Mouse (Mus musculus): ENCODE data around the gene Ovol2.

Gene Ovol2

DNA sequence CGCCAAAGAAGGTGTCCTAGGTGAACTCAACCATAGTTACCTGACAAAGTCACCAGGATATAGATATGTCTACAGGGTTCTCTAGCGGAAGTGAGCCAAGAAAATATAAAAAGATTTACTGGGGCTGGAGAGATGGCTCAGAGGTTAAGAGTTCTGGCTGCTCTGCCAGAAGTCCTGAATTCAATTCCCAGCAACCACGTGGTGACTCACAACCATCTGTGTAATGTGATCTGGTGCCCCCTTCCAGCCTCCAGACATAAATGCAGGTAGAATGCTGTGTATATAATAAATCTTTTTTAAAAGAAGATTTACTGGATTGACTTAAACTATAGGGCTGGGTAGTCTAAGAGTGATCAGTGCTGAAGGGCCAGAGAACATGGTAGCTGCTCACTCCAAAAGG, 50.5 kb downstream of the Ovol2 start:
- ChIA-PET CTCF (interaction anchor here in 1 of 4 experiments (0.8 to 1.0 kb wide), 2 partner anchors 51 to 302 kb away, joined by 3 to 4 read pairs; partner anchors contain the start of gene Ovol2), POLR2A (interaction anchor here (0.5 to 17.0 kb wide), 24 partner anchors 8 to 451 kb away, joined by 3 to 559 read pairs (median 4); partner anchors contain the start of genes Snx5 (in 3 of the 4), Mgme1 (in 2 of the 4), Dstn (in 1 of the 4) and Rrbp1 (in 1 of the 4))

DNA sequence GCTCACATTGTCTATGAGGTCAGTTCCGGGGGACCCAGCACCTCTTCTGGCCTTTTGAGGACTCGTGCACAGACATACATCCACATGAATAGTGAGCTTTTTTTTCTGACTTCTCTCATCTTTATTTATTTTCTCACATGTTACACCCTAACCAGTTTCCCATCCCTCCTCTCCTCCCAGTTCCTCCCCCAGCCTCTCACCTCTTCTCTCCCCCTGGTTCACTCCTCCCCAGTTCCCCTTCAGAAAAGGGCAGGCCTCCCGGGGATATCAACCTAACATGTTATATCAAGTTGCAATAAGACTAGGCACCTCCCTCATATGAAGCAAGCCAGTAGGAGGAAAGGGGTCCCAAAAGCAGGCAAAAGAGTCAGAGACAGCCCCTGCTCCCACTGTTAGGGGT, 51.4 kb downstream of the Ovol2 start:
- ChIA-PET POLR2A (interaction anchor here in 3 of 4 experiments (0.8 to 17.0 kb wide), 16 partner anchors 8 to 365 kb away, joined by 3 to 559 read pairs (median 6); partner anchors contain the start of genes Snx5 (in 3 of the 3), Mgme1 (in 2 of the 3), Rrbp1 (in 2 of the 3) and Dstn (in 1 of the 3)), CTCF (no interaction called here)

- POLR2A ChIA-PET = interaction anchor here in 2 of 4 experiments (0.7 to 17.0 kb wide), 13 partner anchors 9 to 364 kb away, joined by 3 to 559 read pairs (median 7); partner anchors contain the start of genes Mgme1 (in 2 of the 2), Snx5 (in 2 of the 2), Dstn (in 1 of the 2) and Rrbp1 (in 1 of the 2)
- CTCF ChIA-PET = interaction anchor here in 1 of 4 experiments (0.8 kb wide), 1 partner anchor 10 kb away, joined by 6 read pairs; no protein-coding TSS in a partner anchor
These were observed 52.2 kb downstream of the Ovol2 start for GRCm38 (mm10) chr2:144279742-144280141.

GRCm38 (mm10) chr2:144276885-144277284, 55.1 kb downstream of the Ovol2 start:
- CTCF ChIA-PET = no interaction called here
- POLR2A ChIA-PET = interaction anchor here in 3 of 4 experiments (0.7 to 17.0 kb wide), 6 partner anchors 8 to 1577 kb away, joined by 3 to 559 read pairs (median 62); partner anchors contain the start of genes Mgme1 (in 1 of the 3) and Snx5 (in 1 of the 3)

- POLR2A ChIA-PET = interaction anchor here in 2 of 4 experiments (0.7 to 17.0 kb wide), 11 partner anchors 6 to 287 kb away, joined by 3 to 559 read pairs (median 5); partner anchors contain the start of genes Mgme1 (in 1 of the 2), Rrbp1 (in 1 of the 2) and Snx5 (in 1 of the 2)
- CTCF ChIA-PET = interaction anchor here in 1 of 4 experiments (0.6 kb wide), 1 partner anchor 15 kb away, joined by 7 read pairs; no protein-coding TSS in a partner anchor
These were observed 57.2 kb downstream of the Ovol2 start for GRCm38 (mm10) chr2:144274741-144275140.

DNA sequence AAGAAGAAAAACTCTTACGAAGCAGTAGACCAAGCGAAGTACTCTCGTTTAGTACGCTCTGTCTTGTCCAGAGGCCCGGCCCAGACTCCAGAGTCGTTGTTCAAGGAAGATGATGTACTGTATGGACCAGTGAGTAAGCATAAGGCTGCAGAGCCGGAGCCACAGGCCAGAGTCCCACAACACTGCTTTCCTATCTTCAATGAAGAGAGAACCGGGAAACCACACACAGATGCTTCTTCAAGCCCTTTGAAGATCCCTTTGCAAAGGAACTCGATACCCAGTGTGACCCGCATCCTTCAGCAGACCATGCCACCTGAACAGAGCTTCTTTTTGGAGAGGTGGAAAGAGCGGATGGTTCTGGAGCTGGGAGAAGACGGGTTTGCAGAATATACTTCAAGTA, 59.9 kb downstream of the Ovol2 start:
- POLR2A ChIA-PET = interaction anchor here in 3 of 4 experiments (0.5 to 17.0 kb wide), 15 partner anchors 8 to 1997 kb away, joined by 3 to 559 read pairs (median 4); partner anchors contain the start of genes Dstn (in 1 of the 3) and Rrbp1 (in 1 of the 3)
- CTCF ChIA-PET = no interaction called here

DNA sequence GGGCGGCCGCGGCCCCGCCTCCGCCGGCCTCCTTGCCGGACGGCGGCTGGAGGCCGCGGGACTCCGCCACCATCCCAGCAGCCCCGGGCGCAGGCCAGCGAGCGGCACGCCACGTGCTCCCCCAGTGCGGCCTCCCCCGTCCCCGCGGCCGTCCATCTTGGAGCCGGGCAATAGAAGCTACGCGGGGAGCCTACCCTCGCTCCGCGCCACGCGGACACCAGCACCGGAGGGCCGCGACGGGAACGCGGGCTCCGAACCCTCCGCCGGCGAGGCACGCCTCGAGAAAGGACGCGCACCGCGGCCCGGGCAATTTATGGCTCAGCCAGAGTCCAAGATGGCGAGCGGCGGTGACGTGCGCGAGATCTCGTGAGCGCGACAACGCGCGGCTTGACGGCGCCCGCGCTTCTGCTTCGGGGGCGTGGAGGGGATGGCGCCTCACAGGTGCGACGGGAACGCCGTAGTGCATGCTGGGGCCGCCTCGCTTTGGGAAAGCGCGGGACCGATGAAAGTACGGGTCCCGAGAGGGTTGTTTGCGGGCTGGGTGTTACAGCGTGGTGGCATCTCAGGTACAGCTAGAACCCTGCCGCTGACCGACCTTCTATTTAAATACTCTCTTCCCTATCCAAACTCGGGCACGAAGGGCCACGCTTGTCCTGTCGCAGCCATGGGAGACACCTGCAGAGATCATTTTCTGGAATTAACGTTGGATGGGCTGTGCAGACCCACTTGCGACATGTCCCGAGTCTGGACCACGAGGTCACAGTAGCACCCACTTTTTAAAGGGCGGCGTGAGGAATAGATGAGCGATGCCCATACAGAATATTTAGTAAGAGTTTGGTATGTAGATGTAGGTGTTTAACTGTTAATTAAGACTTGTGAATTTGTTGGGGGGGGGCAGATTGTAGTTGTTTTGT, 61.2 kb downstream of the Ovol2 start, which contains the start of the genes Mgme1 and Snx5:
Gene Mgme1 (plus strand): TSS at position 157 of the 914 bp plus-strand sequence.
Gene Snx5 (minus strand): TSS at position 400 of the 914 bp plus-strand sequence.
- ChIA-PET CTCF (no interaction called here), POLR2A (interaction anchor here (0.7 to 17.0 kb wide), 38 partner anchors 7 to 403 kb away, joined by 3 to 559 read pairs (median 6); partner anchors contain the start of genes Rrbp1 (in 2 of the 4), Dstn (in 1 of the 4) and Ovol2 (in 1 of the 4))

GRCm38 (mm10) chr2:144269679-144270475, 62.1 kb downstream of the Ovol2 start:
- CTCF ChIA-PET = no interaction called here
- POLR2A ChIA-PET = interaction anchor here (0.5 to 17.0 kb wide), 47 partner anchors 8 to 354 kb away, joined by 3 to 559 read pairs (median 5); partner anchors contain the start of genes Kat14 (in 2 of the 4), Pet117 (in 2 of the 4), Dstn (in 1 of the 4) and Rbbp9 (in 1 of the 4)

GRCm38 (mm10) chr2:144269306-144269650, 62.7 kb downstream of the Ovol2 start:
- ChIA-PET CTCF (no interaction called here), POLR2A (interaction anchor here (0.5 to 17.0 kb wide), 46 partner anchors 9 to 587 kb away, joined by 3 to 559 read pairs (median 5); partner anchors contain the start of genes Dstn (in 2 of the 4), Kat14 (in 2 of the 4), Pet117 (in 2 of the 4) and Rbbp9 (in 1 of the 4))

GRCm38 (mm10) chr2:144268446-144269305, 63.3 kb downstream of the Ovol2 start:
- ChIA-PET POLR2A (interaction anchor here (0.5 to 17.0 kb wide), 55 partner anchors 9 to 587 kb away, joined by 3 to 559 read pairs (median 4); partner anchors contain the start of genes Dstn (in 3 of the 4), Kat14 (in 2 of the 4), Pet117 (in 2 of the 4) and Ovol2 (in 1 of the 4)), CTCF (no interaction called here)

DNA sequence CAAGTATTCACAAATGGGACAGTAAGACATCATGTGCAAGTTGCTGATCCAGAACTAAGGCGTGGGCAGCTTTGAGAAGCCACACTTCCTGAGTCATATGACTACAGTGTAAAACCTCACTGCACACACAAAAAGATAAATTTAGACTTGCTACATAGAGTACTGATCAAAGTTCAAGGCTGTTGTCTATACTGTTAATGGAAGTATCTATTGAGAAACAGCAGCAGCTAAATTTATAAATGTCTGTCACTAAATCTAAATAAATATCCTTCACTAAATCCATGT, 64.3 kb downstream of the Ovol2 start:
- ChIA-PET CTCF (no interaction called here), POLR2A (interaction anchor here (0.9 to 17.0 kb wide), 22 partner anchors 8 to 352 kb away, joined by 3 to 559 read pairs (median 6); partner anchors contain the start of genes Dstn (in 1 of the 4), Kat14 (in 1 of the 4) and Pet117 (in 1 of the 4))

DNA sequence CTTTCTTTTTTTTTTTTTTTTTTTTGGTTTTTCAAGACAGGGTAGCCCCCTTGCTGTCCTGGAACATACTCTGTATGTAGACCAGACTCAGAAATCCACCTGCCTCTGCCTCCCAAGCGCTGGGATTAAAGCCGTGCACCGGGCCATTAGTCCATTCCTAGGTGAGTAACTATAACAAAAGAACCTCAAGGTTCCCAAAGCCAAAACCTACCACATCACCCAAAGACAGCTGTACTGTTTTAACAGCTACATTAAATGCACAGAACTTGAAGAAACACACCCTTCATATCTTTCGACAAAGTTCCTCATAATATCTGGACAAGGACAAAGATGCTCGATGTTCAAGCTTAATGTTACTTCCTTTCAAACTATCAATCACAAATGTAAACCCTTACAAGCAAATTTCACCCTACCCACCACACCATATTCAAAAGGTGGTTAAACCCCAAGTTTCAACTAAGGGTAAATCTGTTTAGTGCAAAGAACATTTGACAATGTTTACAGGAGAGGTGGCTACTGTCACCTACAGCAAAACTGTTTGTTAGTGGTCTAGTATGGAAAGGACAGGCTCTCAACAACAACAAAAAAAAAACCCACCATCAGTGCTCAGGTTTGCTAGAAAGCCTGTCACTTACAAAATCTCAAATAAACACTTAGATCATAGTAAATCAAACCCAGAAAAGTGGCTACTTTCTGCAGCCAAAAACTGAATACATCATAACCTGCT, 64.8 kb downstream of the Ovol2 start:
- ChIA-PET POLR2A (interaction anchor here (0.7 to 17.0 kb wide), 22 partner anchors 11 to 359 kb away, joined by 3 to 559 read pairs (median 6); partner anchors contain the start of gene Dstn (in 1 of the 4)), CTCF (no interaction called here)

GRCm38 (mm10) chr2:144265916-144266683, 65.8 kb downstream of the Ovol2 start:
- CTCF ChIA-PET = no interaction called here
- POLR2A ChIA-PET = interaction anchor here (0.6 to 17.0 kb wide), 24 partner anchors 10 to 1654 kb away, joined by 3 to 559 read pairs (median 5); partner anchors contain the start of gene Dstn (in 1 of the 4)

GRCm38 (mm10) chr2:144265120-144265488, 66.8 kb downstream of the Ovol2 start:
- CTCF ChIA-PET = interaction anchor here in 1 of 4 experiments (1.7 kb wide), 1 partner anchor 23 kb away, joined by 3 read pairs; no protein-coding TSS in a partner anchor
- POLR2A ChIA-PET = interaction anchor here (0.5 to 20.2 kb wide), 13 partner anchors 9 to 349 kb away, joined by 3 to 559 read pairs (median 4); partner anchors contain the start of genes Dstn (in 1 of the 4), Mgme1 (in 1 of the 4), Ovol2 (in 1 of the 4) and Snx5 (in 1 of the 4)

Measured in embryonic stem cell, embryonic (primary cell).